Mouse (Mus musculus) CH12.LX (cell line): Measurements from ENCODE around the gene Il11ra2. TPM values are rescaled to one million over a fixed set of nuclear protein-coding genes. Genes with fewer than 3 reads are reported as not detected.
"Not testable (repeated sequence)": the region's sequence is repeated elsewhere in the genome, so short reads cannot be mapped to it uniquely, and the experiment has no call there.

Source experiments
- DNase-seq: peaks from one replicate; pipeline ENCODE4 v3.0.0-alpha.2; 2013; ENCODE audit errors: extremely low read depth
- H3K27ac ChIP-seq: 2 replicates; pipeline ENCODE4 v1.5.1; 2012; ENCODE audit warnings: low read depth, mild to moderate bottlenecking, control low read depth, moderate library complexity; ENCODE audit not compliant: insufficient read depth
- H3K27me3 ChIP-seq: replicated peaks from 2 replicates; pipeline ENCODE3; 2012; ENCODE audit warnings: inconsistent platforms
- H3K36me3 ChIP-seq, 2 experiments: replicated peaks in 1 of 2; 2 replicates each; pipeline versions ENCODE3 to v1.6.1; 2012; ENCODE audit warnings: inconsistent platforms in 1 of 2, low read length in 1 of 2, mild to moderate bottlenecking in 1 of 2, mixed read lengths in 1 of 2, moderate library complexity in 1 of 2; ENCODE audit not compliant: control insufficient read depth in 1 of 2, insufficient read depth in 1 of 2
- H3K4me1 ChIP-seq, 2 experiments: 2 replicates each; pipeline ENCODE4 v1.6.1; 2012; ENCODE audit warnings: inconsistent platforms in 1 of 2, moderate library complexity in 1 of 2; ENCODE audit not compliant: insufficient read depth in 2 of 2, control insufficient read depth in 1 of 2
- H3K4me2 ChIP-seq: 2 replicates; pipeline ENCODE4 v1.6.1; 2012; ENCODE audit warnings: low read depth, mild to moderate bottlenecking, control low read depth; ENCODE audit not compliant: poor library complexity, insufficient read depth, severe bottlenecking
- H3K4me3 ChIP-seq, 3 experiments: fragments of 150-350 bp in 1 of 3; sonication (generic) in 1 of 3; replicated peaks in 1 of 3; 2 replicates each; pipeline versions ENCODE3 to v1.5.1; 2011 to 2012; ENCODE audit warnings: low read depth in 2 of 3, low read length in 2 of 3, mild to moderate bottlenecking in 2 of 3, moderate library complexity in 2 of 3, control low read depth in 1 of 3, improper control_type of control experiment in 1 of 3, inconsistent platforms in 1 of 3, mixed read lengths in 1 of 3; ENCODE audit not compliant: poor library complexity in 1 of 3
- H3K79me2 ChIP-seq: replicated peaks from 2 replicates; pipeline ENCODE4 v1.6.1; 2012; ENCODE audit warnings: mild to moderate bottlenecking, moderate library complexity; ENCODE audit not compliant: control insufficient read depth, poor library complexity, insufficient read depth, severe bottlenecking; ENCODE audit errors: extremely low read depth
- H3K9ac ChIP-seq: 2 replicates; pipeline ENCODE4 v1.6.1; 2012; ENCODE audit warnings: low read depth, mild to moderate bottlenecking, control low read depth, moderate library complexity; ENCODE audit not compliant: insufficient read depth
- H3K9me3 ChIP-seq: replicated peaks from 2 replicates; pipeline ENCODE3; 2012; ENCODE audit warnings: low read length, inconsistent platforms, mixed read lengths
- dilution Hi-C: fragments of 300-500 bp; cut with MboI; formaldehyde crosslinking; loops from 2 replicates; pipeline ENCODE4 v1.14.3; 2020; ENCODE audit warnings: low sequenced_read_pairs; ENCODE audit not compliant: extremely low pct_unique_long_range_greater_than_20kb, extremely low pct_ligation_motif_present
- in situ Hi-C: fragments of 300-500 bp; cut with MboI; formaldehyde crosslinking; loops from 3 replicates; pipeline ENCODE4 v1.14.3; 2019; ENCODE audit warnings: low sequenced_read_pairs, low pct_ligation_motif_present, low pct_unique_long_range_greater_than_20kb, mixed read lengths
- polyA plus RNA-seq: library from polyadenylated mRNA; unstranded; fragments of >175 nt; gene quantifications from 2 replicates; pipeline ENCODE4 v1.2.1, GENCODE M21; 2012; ENCODE audit warnings: low read depth; ENCODE audit not compliant: insufficient read length
- total RNA-seq, 2 experiments: library from RNA; depleted of rRNA; stranded (reverse); fragments of 300-350 nt in 1 of 2; fragments of >200 nt in 1 of 2; gene quantifications; 2 replicates each; pipeline ENCODE4 v1.2.3; 2012 to 2014

Il11ra2 gene
- total RNA-seq (2012; rRNA removed) (not detected in 2 replicates), total RNA-seq (2014; rRNA removed) (not detected in 2 replicates), polyA plus RNA-seq (not detected in 2 replicates)

GRCm38 (mm10) chr4:42661793-42662192, at the start of gene Il11ra2:
Gene Il11ra2, minus strand, starts transcription at chr4:42661893.
- dilution Hi-C loops, H3K27me3 ChIP-seq, in situ Hi-C loops, H3K27ac ChIP-seq, H3K4me3 ChIP-seq, H3K4me1 ChIP-seq, H3K9ac ChIP-seq, H3K4me2 ChIP-seq, H3K36me3 ChIP-seq, DNase-seq, H3K79me2 ChIP-seq, H3K9me3 ChIP-seq: not testable (repeated sequence)

GRCm38 (mm10) chr4:42682183-42682524, 20.5 kb upstream of the Il11ra2 start:
- dilution Hi-C loops, H3K27ac ChIP-seq, H3K4me1 ChIP-seq, H3K9ac ChIP-seq, H3K4me3 ChIP-seq, H3K9me3 ChIP-seq, in situ Hi-C loops, H3K4me2 ChIP-seq, H3K27me3 ChIP-seq, DNase-seq, H3K79me2 ChIP-seq, H3K36me3 ChIP-seq: not testable (repeated sequence)

GRCm38 (mm10) chr4:42681473-42682182, 19.9 kb upstream of the Il11ra2 start:
- dilution Hi-C loops, H3K27me3 ChIP-seq, H3K4me2 ChIP-seq, in situ Hi-C loops, H3K4me1 ChIP-seq, H3K36me3 ChIP-seq, H3K9ac ChIP-seq, DNase-seq, H3K27ac ChIP-seq, H3K9me3 ChIP-seq, H3K79me2 ChIP-seq, H3K4me3 ChIP-seq: not testable (repeated sequence)

GRCm38 (mm10) chr4:42680374-42681356, 19.0 kb upstream of the Il11ra2 start:
- dilution Hi-C loops, H3K4me3 ChIP-seq, H3K9me3 ChIP-seq, H3K9ac ChIP-seq, H3K4me1 ChIP-seq, H3K79me2 ChIP-seq, in situ Hi-C loops, DNase-seq, H3K27me3 ChIP-seq, H3K36me3 ChIP-seq, H3K27ac ChIP-seq, H3K4me2 ChIP-seq: not testable (repeated sequence)

GRCm38 (mm10) chr4:42679365-42679764, 17.7 kb upstream of the Il11ra2 start:
- H3K9ac ChIP-seq, H3K79me2 ChIP-seq: not testable (repeated sequence)

GRCm38 (mm10) chr4:42675415-42675814, 13.7 kb upstream of the Il11ra2 start:
- H3K9me3 ChIP-seq, H3K36me3 ChIP-seq, dilution Hi-C loops, H3K4me3 ChIP-seq, H3K27ac ChIP-seq, in situ Hi-C loops, H3K9ac ChIP-seq, DNase-seq, H3K4me2 ChIP-seq, H3K79me2 ChIP-seq, H3K4me1 ChIP-seq, H3K27me3 ChIP-seq: not testable (repeated sequence)

More at GRCm38 (mm10) chr4:42679365-42679764, 17.7 kb upstream of the Il11ra2 start:
- H3K27ac ChIP-seq, H3K4me3 ChIP-seq, in situ Hi-C loops, dilution Hi-C loops, H3K9me3 ChIP-seq, H3K4me2 ChIP-seq, H3K4me1 ChIP-seq, H3K36me3 ChIP-seq, DNase-seq, H3K27me3 ChIP-seq: not testable (repeated sequence)
